Mouse (Mus musculus) layer of hippocampus, postnatal 14 days (tissue): ENCODE measurements around the gene Rpl27. TPM values are rescaled to one million over a fixed set of nuclear protein-coding genes. Genes with fewer than 3 reads are reported as not detected.
"Not testable (repeated sequence)": the region's sequence is repeated elsewhere in the genome, so short reads cannot be mapped to it uniquely, and the experiment has no call there.

Experiments
- DNase-seq, 2 experiments: peaks; one replicate each; pipeline ENCODE4 v3.0.0; 2021 to 2022; ENCODE audit warnings: low spot score in 2 of 2, mixed read lengths in 1 of 2
- total RNA-seq, 2 experiments: library from RNA; stranded (reverse); gene quantifications; 2 replicates each; pipeline ENCODE4 v1.2.3; 2021

The Rpl27 gene
- total RNA-seq, 2 experiments from 2014 or later, result 45.9 to 49.9 TPM

DNA sequence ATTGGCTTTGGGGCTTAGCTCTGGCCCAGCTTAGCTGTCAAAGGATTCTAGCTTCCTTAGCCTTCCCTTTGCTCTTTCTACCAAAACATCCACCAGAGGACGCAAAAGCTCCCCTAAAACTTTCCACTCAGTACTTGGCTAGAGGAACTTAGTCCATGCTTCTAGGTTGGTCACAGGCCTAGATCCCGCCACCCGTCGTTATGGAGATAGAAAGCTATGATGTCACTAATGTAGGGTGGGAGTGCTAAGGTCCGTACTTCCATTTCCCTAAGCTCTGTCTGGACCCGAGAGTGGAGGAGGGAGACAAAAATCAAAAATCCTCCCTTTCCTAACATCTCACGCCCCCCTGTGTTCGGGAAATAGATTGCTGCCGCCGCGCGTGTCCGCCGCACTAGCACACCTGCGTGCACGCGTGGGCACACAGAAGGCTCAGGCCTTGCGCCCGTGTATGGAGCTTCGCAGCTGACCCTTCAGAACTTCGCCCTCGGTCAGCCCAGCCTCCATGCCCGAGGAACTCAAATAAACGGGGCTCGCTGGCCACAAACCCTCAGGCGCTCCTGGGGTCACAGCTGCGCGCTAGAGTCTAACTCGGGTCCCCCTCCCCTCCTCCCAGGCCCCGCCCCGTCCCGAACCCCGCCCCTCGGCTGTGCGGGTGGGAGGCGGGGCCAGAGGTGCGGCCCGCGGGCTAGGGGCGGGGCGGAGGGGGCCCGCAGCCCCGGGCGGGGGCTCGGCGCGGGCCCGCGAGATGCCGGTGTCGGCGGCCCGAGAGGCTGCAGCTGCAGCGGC is 25.6 kb downstream of the Rpl27 start:
- peak; percentile 76 to 84 for DNase-seq

DNA sequence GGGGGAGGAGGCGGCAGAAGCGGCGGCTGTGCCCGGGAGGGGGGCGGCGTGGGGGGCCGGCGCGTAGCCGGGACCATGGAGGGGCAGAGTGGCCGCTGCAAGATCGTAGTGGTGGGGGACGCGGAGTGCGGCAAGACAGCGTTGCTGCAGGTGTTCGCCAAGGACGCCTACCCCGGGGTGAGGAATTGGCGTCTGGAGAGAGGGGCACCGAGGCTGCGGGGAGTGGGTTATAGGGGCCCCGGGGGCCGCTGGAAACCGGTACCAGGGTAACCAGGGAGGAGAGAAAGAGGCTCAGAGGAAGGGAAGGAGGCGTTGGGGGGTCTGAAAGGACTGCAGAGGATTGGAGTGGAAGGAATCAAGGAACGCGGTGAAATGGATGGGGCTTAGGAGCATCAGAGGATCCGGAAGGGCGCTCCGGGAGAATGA is 26.2 kb downstream of the Rpl27 start:
- DNase-seq, result no peak

DNA sequence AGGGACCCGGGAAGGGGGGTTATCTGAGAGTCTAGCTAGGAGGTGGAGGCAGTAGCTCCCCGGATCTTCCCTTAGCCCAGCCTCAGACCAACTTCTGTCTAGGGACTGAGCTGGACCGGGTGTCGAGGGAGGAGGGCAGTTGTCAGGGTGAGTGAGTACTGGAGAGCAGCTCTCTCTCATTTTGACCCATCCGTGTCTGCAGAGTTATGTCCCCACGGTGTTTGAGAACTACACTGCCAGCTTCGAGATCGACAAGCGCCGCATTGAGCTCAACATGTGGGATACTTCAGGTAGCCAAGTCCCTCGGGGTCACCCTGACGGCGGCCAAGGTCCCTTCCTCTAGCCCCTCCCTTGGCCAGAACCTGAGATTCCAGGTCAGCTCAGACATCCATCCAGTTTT is 26.6 kb downstream of the Rpl27 start:
- no peak for DNase-seq

DNA sequence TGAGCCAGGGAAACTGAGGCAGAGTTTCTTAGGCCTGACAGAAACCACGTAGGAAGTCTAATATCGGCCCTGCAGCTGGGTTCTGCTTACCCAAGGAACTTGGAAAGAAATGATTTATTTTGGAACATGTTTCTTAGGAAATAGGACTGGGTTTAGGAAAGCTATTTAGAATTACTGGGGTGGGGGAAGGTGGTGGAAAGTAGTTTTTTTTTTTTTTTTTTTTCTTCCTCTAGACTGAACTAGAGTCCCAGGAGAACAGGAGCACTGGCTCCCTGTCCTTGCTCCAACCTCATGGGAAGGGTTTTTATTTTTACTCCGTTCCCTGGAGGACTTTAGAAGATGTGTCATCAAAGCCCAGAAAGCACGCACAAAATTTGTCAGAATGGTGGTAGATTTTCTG is 27.1 kb downstream of the Rpl27 start:
- DNase-seq, result no peak

DNA sequence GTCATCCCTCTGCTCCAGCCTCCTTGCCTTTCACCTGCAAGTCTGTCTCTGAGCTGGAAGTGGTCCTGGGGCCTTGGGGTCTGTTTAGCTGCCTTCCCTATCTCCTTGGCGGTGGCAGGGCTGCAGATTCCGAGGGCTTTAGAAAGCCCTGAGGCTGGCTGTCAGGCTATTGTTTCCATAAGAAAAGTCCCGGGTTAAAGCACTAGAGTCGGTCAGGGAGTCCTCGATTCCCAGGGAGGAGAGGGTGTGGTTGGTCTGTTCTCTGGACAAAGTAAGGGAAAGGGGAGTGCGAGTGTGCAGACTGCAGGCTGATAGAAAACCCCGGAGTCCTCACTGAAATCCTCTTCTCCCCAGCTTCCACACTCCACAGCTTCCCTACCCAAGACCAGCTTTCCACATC is 28.1 kb downstream of the Rpl27 start:
- no peak for DNase-seq

DNA sequence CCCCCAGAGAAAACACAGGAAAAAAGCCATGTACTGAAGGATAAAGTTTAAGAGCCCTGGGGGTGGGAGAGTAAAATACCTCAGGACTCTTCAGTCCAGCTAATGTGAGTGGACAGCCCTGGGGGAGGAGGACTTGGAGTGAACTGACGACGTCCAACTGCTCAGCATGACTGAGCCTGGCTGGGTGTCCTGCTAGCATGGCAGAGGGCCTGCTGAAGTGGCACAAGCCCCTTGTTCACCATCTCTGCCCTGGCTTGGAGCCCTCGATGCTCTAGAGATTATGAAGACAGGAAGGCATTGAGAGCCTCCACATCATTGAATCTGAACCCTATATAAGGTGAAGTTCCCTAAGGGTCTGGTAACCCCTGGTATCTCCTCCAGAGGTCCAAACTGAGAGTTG is 29.8 kb downstream of the Rpl27 start:
- DNase-seq, result peak in 1 of 2 experiments; percentile 49

DNA sequence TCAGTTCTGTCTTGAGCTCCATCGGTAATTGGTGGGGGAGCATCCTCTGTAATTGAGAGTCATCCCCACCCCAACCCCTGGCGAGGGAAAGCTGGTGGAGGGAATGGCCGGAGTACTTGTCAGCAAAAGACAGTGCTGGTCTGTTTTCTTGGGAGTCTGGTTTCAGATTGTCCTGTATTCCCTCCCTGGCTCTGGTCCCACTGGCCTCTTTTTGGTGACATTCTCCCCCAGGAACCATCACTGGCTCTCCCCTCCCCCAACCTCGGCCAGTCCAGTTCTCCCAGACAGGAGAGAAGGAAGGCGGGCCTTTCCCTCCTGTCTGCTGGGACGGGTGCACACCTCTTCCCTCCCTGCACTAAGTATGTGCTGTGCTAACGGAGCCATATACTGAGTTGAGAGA is 30.2 kb downstream of the Rpl27 start:
- peak in 1 of 2 experiments; percentile 75 for DNase-seq

DNA sequence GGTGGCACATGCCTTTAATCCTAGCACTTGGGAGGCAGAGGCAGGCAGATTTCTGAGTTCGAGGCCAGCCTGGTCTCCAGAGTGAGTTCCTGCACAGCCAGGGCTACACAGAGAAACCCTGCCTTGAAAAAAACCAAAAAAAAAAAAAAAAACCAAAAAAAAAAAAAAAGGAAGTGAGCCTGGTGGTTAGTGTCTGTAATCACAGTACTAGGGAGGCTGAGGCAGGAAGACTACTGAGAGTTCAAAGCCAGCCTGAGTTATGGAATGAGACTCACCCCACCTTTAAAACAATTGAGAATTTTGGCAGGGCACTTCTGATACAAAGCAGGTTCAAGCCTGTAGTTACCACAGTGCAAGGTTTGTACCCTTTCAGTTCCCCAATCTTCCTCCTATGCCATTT is 31.6 kb downstream of the Rpl27 start:
- DNase-seq, result not testable (repeated sequence)

DNA sequence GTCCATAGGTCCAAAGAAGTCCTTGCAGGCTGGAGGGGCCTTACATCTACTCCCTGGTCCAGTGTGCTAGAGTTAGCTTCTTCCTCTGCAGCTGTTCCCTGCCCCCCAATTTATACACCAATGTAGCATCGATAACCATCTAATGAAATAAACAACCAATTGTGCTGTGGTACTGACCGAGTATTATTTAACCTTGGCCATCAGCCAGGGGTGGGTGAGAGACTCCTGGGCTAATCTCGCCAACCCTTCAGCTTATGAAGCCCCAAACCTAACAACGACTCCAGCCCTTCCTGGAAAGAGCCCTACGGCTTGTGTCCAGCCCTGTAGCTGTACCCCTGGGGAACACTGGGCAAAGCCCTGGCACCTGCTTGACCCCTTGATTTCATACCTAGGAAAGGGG is 32.2 kb downstream of the Rpl27 start:
- no peak for DNase-seq

DNA sequence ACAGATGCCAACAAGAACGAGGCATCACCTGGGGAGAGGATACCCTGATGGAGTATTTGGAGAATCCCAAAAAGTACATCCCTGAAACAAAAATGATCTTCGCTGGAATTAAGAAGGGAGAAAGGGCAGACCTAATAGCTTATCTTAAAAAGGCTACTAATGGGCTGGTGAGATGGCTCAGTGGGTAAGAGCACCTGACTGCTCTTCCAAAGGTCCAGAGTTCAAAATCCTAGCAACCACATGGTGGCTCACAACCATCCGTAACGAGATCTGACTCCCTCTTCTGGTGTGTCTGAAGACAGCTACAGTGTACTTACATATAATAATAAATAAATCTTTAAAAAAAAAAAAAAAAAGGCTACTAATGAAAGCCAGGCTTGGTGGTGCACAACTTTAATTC is 34.3 kb downstream of the Rpl27 start:
- not testable (repeated sequence) for DNase-seq

DNA sequence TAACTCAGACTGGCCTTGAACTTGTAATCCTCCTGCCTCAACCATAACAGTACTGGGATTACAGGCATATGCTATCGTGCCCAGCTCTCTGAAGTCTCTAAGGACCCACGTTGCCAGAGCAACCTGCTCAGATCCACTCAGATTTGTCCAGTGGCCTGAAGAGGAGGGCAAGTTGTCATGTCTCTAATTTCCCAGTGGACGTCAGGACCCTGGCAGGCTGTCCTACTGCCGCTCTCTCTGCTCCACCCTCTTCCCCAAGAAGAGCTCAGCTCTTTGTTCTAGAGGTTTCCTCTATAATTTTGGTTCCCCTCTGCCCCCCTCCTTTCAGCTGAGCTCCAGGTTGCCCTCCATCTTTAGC is 35.1 kb downstream of the Rpl27 start:
- no peak for DNase-seq

DNA sequence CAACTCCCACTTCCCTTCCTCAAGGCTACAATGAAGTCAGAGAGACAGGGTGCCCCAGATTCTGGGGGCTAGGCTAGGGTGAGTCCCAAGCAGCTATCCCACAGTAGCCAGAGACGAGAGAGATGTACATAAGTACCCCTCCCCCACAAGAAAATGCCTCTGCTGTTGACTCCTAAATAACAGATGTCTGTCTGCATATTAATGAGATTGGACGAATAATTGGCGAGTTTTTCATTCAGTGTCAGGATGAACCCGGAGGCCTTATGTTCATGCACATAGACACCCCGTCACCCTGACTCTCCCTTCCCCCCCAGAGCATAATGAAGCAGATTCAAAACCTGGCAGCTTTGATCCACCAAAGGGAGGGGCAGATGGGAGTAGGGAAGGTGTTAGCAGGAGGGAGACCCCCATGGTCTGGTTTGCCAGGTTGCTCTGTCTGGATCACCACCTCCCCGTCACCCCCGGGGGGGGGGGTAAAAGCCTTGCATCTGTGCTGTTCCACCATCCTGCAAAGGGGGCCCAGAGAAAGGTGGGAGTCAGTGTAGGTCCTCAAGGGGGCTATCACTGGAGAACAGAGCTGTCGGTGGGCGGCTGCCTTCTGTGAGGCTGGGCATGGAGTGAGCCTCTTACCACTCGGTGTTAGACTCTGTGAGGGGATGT is 35.6 kb downstream of the Rpl27 start:
- peak; percentile 37 to 86 for DNase-seq

DNA sequence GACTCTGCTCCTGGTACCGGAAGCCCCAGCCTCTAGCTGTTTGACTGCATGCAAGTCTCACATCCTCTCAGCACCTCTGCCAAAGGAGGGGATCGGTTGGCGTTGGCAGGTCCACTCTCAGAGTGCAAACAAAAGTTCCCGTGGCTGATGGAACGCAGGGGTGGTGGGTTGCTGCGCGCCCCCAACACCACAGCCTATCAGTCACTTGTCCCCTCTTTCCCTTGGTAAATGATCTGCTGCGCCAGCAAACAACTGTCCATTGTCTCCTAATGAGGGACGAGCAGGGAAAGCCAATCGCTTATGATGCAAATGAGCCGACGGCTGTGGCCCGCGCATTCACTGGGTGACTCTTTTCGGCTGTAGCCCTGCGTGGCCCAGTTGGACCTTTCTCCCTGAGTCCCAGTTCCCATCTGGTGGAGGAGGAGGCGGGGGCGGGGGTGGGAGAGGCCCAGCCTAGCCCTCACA is 37.1 kb downstream of the Rpl27 start:
- DNase-seq, result peak in 1 of 2 experiments; percentile 60

DNA sequence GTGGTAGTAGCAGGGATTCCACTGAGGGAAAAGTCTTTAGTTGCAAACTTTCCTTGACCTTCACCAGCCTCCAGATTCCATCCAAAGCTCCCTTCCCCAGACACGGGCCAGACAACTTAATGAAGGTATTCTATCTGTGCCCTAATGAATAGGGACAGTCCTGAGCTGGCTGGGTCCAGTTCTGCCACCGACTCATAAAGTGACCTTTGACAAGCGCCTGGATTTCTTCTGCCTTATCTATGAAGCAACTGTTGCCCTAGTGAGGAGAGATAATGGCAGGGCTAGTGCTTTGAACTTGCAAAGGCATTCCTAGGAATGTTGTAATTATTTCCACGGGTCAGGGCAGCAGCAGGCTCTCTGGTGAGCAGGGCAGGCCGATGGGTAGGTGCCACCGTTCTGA is 38.8 kb downstream of the Rpl27 start:
- no peak for DNase-seq

DNA sequence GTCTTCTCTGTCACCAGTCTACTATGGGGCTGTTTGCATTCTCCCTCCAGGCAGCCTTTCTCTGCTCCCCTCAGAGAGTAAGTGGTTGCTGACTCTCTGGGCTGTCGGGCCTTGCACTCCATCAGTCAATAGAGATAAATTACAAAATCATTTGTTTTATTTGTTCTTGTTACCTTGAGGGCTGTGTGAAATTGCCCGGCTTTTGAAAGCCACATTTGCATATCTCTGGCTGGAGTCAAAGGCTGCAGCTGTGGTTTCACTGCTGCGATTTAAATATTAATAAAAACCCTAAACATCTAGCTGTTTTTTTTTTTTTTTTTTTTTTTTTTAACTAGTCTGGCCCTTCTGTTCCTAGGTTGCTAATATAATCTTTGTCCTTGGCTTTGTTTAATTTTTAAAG is 41.7 kb downstream of the Rpl27 start:
- no peak for DNase-seq

DNA sequence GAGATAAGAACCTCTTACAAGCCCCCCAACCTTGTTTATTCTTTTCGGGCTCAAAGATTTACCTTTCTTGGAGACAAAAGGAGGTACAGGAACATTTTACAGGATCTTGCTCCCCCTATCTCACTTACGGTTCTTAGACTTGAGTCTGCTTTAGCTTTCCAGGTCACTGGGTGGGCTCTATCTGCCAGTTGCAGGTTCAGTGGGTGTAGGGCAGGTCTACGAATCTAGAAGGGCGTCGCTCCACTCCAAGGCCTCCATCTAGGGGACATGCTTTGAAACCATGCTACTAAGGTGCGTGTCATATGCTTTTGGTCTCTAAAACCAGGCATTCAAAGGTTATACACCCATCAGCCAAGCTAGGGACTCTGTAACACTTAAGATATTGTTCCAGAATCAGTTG is 42.1 kb downstream of the Rpl27 start:
- DNase-seq, result no peak

DNA sequence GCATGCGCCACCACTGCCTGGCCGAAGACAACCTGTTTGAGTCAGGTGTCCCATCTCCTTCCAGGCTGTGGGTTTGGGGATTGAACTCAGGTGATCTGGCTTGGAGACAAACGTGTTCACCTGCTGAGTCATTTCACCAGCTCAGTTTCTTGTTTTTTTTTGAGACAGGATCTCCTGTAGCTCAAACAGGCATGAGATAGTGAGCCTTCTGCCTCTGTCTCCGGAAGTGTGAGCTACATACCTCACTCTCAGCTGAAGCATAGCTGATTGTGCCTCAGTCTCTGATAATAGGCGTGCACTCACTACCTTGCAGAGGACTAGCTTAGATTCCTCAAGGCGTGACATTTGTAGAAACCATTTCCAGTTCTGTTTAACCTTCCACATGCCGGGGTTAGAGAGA is 42.7 kb downstream of the Rpl27 start:
- DNase-seq, result no peak

DNA sequence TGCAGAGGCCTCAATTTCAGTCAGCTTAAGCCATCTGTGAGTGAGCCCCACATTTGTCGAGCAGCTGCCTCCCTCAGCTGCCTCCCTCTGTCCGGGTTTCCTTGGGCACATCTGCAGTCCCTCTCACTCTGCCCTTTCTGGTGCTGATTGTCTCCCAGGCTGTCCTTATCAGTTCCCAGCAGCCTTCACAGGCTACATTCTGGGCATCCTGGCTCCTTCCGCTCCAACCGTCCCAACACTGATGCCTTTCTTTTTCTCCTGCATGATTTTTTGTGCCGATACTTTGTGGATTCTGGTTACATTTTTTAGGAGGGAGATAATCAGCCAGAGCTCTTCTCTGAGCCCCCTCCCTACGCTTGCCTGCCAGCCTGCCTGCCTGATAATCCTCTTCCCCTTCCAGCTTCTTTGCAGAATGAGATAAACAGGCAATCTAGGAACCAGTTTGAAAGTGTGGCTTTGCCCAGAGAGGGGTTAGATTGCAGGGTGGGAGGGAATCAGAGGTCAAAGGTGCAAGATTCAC is 43.5 kb downstream of the Rpl27 start:
- DNase-seq, result no peak

DNA sequence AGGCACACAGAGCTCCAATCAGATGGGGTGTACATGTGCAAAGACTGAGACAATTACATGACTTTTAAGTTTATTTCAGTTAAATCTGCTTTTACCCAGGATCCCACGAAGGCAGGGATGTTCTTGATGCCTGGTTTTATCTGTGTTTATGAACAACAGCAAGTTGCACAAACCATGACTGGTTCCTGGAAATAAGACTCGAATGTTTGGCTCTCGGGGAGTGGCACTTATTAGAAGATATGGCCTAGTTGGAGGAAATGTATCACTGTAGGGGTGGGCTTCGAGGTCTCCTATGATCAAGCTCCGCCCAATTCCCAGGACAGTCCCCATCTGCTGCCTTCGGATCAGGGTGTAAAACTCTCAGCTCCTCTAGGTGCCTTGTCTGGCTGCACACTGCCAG is 44.0 kb downstream of the Rpl27 start:
- DNase-seq, result no peak
